Mouse (Mus musculus) midbrain, embryonic 14.5 days (tissue): ENCODE data around the gene Dlg2. TPM values are rescaled to one million over a fixed set of nuclear protein-coding genes. Genes with fewer than 3 reads are reported as not detected.

Experiments
- ATAC-seq: fragments of 200-750 bp; cut with Nextera tagmentation; 2 replicates; pipeline ENCODE4 v1.8.0; 2017; ENCODE audit warnings: moderate number of reproducible peaks, moderate library complexity; ENCODE audit not compliant: low FRiP score, low TSS enrichment
- DNase-seq: peaks from one replicate; pipeline ENCODE4 v3.0.0-alpha.2; 2015
- H3K27ac ChIP-seq: fragments of 300-500 bp; sonication (generic); replicated peaks from 2 replicates; pipeline ENCODE4 v1.5.1; 2014; ENCODE audit warnings: mild to moderate bottlenecking, low read depth, low read length, moderate library complexity
- H3K27me3 ChIP-seq: fragments of 300-500 bp; sonication (generic); 2 replicates; pipeline ENCODE4 v1.6.1; 2014; ENCODE audit warnings: low read length, control low read depth, mixed read lengths; ENCODE audit not compliant: control insufficient read depth, insufficient read depth
- H3K36me3 ChIP-seq: fragments of 300-500 bp; sonication (generic); 2 replicates; pipeline ENCODE4 v1.6.1; 2014; ENCODE audit warnings: low read length, control low read depth; ENCODE audit not compliant: control insufficient read depth, insufficient read depth
- H3K4me1 ChIP-seq: fragments of 300-500 bp; sonication (generic); 2 replicates; pipeline ENCODE4 v1.6.1; 2014; ENCODE audit warnings: mild to moderate bottlenecking, antibody characterized with exemption, low read length, control low read depth; ENCODE audit not compliant: control insufficient read depth, insufficient read depth
- H3K4me2 ChIP-seq: fragments of 300-500 bp; sonication (generic); 2 replicates; pipeline ENCODE4 v1.6.1; 2014; ENCODE audit warnings: mild to moderate bottlenecking, low read length, moderate library complexity
- H3K4me3 ChIP-seq: fragments of 300-500 bp; sonication (generic); replicated peaks from 2 replicates; pipeline ENCODE4 v1.5.1; 2014; ENCODE audit warnings: low read depth, low read length
- H3K9ac ChIP-seq: fragments of 300-500 bp; sonication (generic); replicated peaks from 2 replicates; pipeline ENCODE4 v1.6.1; 2014; ENCODE audit warnings: mild to moderate bottlenecking, low read length, moderate library complexity
- H3K9me3 ChIP-seq: fragments of 300-500 bp; sonication (generic); 2 replicates; pipeline ENCODE4 v1.6.1; 2016; ENCODE audit warnings: low read length, control low read depth, mixed read lengths; ENCODE audit not compliant: control insufficient read depth
- WGBS: fragments of 180-500 bp; shearing (Covaris S2); extraction: QIAGEN DNeasy Blood & Tissue Kit; methylation state at CpG from one replicate; pipeline ENCODE4 v1.1.7; 2014; 5-methylcytosine and 5-hydroxymethylcytosine counted together
- polyA plus RNA-seq: library from polyadenylated mRNA; unstranded; fragments of >200 nt; fragmentation: Nextera tagmentation; extraction: Ambion mirVana; gene quantifications from 2 replicates; pipeline ENCODE4 v1.2.1, GENCODE M21; 2014

The Dlg2 gene
- polyA plus RNA-seq, 1 experiment from 2014 or later: 19.3 TPM

- H3K9me3 ChIP-seq: no peaks in the 10 kb centered on the region
- ATAC-seq (no peak), DNase-seq (no peak)
- no peaks in the 10 kb centered on the region for H3K4me1 ChIP-seq
- H3K36me3 ChIP-seq: no peaks in the 10 kb centered on the region
- no peak overlapping the region for H3K4me3 ChIP-seq
- no peak overlapping the region for H3K9ac ChIP-seq
- no peaks in the 10 kb centered on the region for H3K27me3 ChIP-seq
- no peak overlapping the region for H3K27ac ChIP-seq
- H3K4me2 ChIP-seq: no peak overlapping the region
- WGBS: 90% methylated on average over 5 of the region's 5 CpGs
Observed at GRCm38 (mm10) chr7:91434739-91435138, 958.3 kb downstream of the Dlg2 start.

- H3K27me3 ChIP-seq: no peaks in the 10 kb centered on the region
- WGBS: 80% methylated on average over 6 of the region's 6 CpGs
- ATAC-seq (no peak), DNase-seq (no peak)
- H3K4me2 ChIP-seq: no peak overlapping the region
- H3K4me1 ChIP-seq: peaks cover 3% of the 10 kb centered on the region; the same call in 1 of the 2 replicates
- H3K36me3 ChIP-seq: no peaks in the 10 kb centered on the region
- no peak overlapping the region for H3K4me3 ChIP-seq
- H3K9me3 ChIP-seq: no peaks in the 10 kb centered on the region
- H3K9ac ChIP-seq: no peak overlapping the region
- no peak overlapping the region for H3K27ac ChIP-seq
Observed at GRCm38 (mm10) chr7:91440326-91440725, 963.9 kb downstream of the Dlg2 start.

GRCm38 (mm10) chr7:91442447-91443376 lies 966.2 kb downstream of the Dlg2 start:
- WGBS: 47% methylated on average over 11 of the region's 11 CpGs
- Histone ChIP-seq H3K4me3 (no peak overlapping the region), H3K27ac (peak overlapping the region; percentile 47), H3K4me2 (peak overlapping the region; percentile 6; the same call in 1 of the 2 replicates), H3K36me3 (no peaks in the 10 kb centered on the region), H3K9me3 (no peaks in the 10 kb centered on the region), H3K9ac (no peak overlapping the region), H3K4me1 (peaks cover 3% of the 10 kb centered on the region; the same call in 1 of the 2 replicates), H3K27me3 (no peaks in the 10 kb centered on the region)
- peak; percentile 82 for ATAC-seq
- DNase-seq: peak; percentile 75

- Histone ChIP-seq H3K9ac (no peak overlapping the region), H3K4me3 (no peak overlapping the region), H3K36me3 (no peaks in the 10 kb centered on the region), H3K4me1 (peaks cover 3% of the 10 kb centered on the region; the same call in 1 of the 2 replicates), H3K27me3 (no peaks in the 10 kb centered on the region), H3K9me3 (no peaks in the 10 kb centered on the region), H3K27ac (peak overlapping the region; percentile 47), H3K4me2 (peak overlapping the region; percentile 6; the same call in 1 of the 2 replicates)
- no peak for DNase-seq
- WGBS: 41% methylated on average over 5 of the region's 5 CpGs
- ATAC-seq: no peak
Observed at GRCm38 (mm10) chr7:91443377-91443714, 966.9 kb downstream of the Dlg2 start.

- Histone ChIP-seq H3K9me3 (no peaks in the 10 kb centered on the region), H3K36me3 (no peaks in the 10 kb centered on the region), H3K4me2 (no peak overlapping the region), H3K4me3 (no peak overlapping the region), H3K9ac (no peak overlapping the region), H3K4me1 (peaks cover 3% of the 10 kb centered on the region; the same call in 1 of the 2 replicates), H3K27me3 (no peaks in the 10 kb centered on the region), H3K27ac (peak overlapping the region; percentile 47)
- 86% methylated on average over 3 of the region's 3 CpGs for WGBS
- ATAC-seq (no peak), DNase-seq (no peak)
Observed at GRCm38 (mm10) chr7:91443913-91444312, 967.4 kb downstream of the Dlg2 start.

- Histone ChIP-seq H3K36me3 (no peaks in the 10 kb centered on the region), H3K9me3 (no peaks in the 10 kb centered on the region), H3K4me3 (no peak overlapping the region), H3K27ac (no peak overlapping the region), H3K4me1 (peaks cover 3% of the 10 kb centered on the region; the same call in 1 of the 2 replicates), H3K4me2 (no peak overlapping the region), H3K9ac (no peak overlapping the region), H3K27me3 (no peaks in the 10 kb centered on the region)
- WGBS: 65% methylated on average over 3 of the region's 3 CpGs
- ATAC-seq (no peak), DNase-seq (no peak)
Observed at GRCm38 (mm10) chr7:91444728-91445127, 968.3 kb downstream of the Dlg2 start.

- Histone ChIP-seq H3K36me3 (no peaks in the 10 kb centered on the region), H3K4me2 (no peak overlapping the region), H3K27ac (no peak overlapping the region), H3K4me1 (no peaks in the 10 kb centered on the region), H3K9ac (no peak overlapping the region), H3K4me3 (no peak overlapping the region), H3K9me3 (no peaks in the 10 kb centered on the region), H3K27me3 (no peaks in the 10 kb centered on the region)
- DNase-seq (no peak), ATAC-seq (no peak)
- WGBS: 21% methylated on average over 1 of the region's 1 CpGs
Observed at GRCm38 (mm10) chr7:91456796-91457195, 980.3 kb downstream of the Dlg2 start.

GRCm38 (mm10) chr7:91457207-91457606 lies 980.7 kb downstream of the Dlg2 start:
- no peak overlapping the region for H3K4me3 ChIP-seq
- 0% methylated on average over 1 of the region's 1 CpGs for WGBS
- no peak overlapping the region for H3K27ac ChIP-seq
- H3K27me3 ChIP-seq: no peaks in the 10 kb centered on the region
- no peaks in the 10 kb centered on the region for H3K9me3 ChIP-seq
- ATAC-seq (peak; percentile 84), DNase-seq (peak; percentile 91)
- no peak overlapping the region for H3K4me2 ChIP-seq
- no peaks in the 10 kb centered on the region for H3K36me3 ChIP-seq
- H3K4me1 ChIP-seq: no peaks in the 10 kb centered on the region
- H3K9ac ChIP-seq: no peak overlapping the region

- Histone ChIP-seq H3K4me1 (no peaks in the 10 kb centered on the region), H3K4me2 (no peak overlapping the region), H3K36me3 (no peaks in the 10 kb centered on the region), H3K27ac (no peak overlapping the region), H3K27me3 (no peaks in the 10 kb centered on the region), H3K9ac (no peak overlapping the region), H3K4me3 (no peak overlapping the region), H3K9me3 (no peaks in the 10 kb centered on the region)
- ATAC-seq (no peak), DNase-seq (no peak)
- 80% methylated on average over 3 of the region's 3 CpGs for WGBS
Observed at GRCm38 (mm10) chr7:91461352-91461751, 984.9 kb downstream of the Dlg2 start.
